Mouse (Mus musculus) forebrain, embryonic 16.5 days (tissue): ENCODE measurements at regions not wholly inside any gene's neighbourhood (a gene's known extent, or its start where the extent isn't known, plus 50 kb on each side); places are given as distances from the start of the nearest gene placed in this dataset.
A peak's percentile ranks its signal among the peaks of the same experiment; 100 is the strongest.

Experiments
- ATAC-seq: fragments of 200-750 bp; cut with Nextera tagmentation; 2 replicates; pipeline ENCODE4 v1.8.0; 2017; ENCODE audit warnings: mild to moderate bottlenecking, moderate library complexity
- H3K27ac ChIP-seq: fragments of 300-500 bp; sonication (generic); 2 replicates; pipeline ENCODE4 v1.5.1; 2014; ENCODE audit warnings: low read length, control low read depth
- H3K27me3 ChIP-seq: fragments of 300-500 bp; sonication (generic); replicated peaks from 2 replicates; pipeline ENCODE4 v1.6.1; 2014; ENCODE audit warnings: low read length; ENCODE audit not compliant: control insufficient read depth, insufficient read depth
- H3K36me3 ChIP-seq: fragments of 300-500 bp; sonication (generic); 2 replicates; pipeline ENCODE4 v1.6.1; 2014; ENCODE audit not compliant: control insufficient read depth, insufficient read depth
- H3K4me1 ChIP-seq: fragments of 300-500 bp; sonication (generic); replicated peaks from 2 replicates; pipeline ENCODE4 v1.6.1; 2014; ENCODE audit warnings: low read length; ENCODE audit not compliant: control insufficient read depth, insufficient read depth
- H3K4me2 ChIP-seq: fragments of 300-500 bp; sonication (generic); 2 replicates; pipeline ENCODE4 v1.6.1; 2014; ENCODE audit warnings: mild to moderate bottlenecking, low read length, control low read depth
- H3K4me3 ChIP-seq: fragments of 300-500 bp; sonication (generic); replicated peaks from 2 replicates; pipeline ENCODE4 v1.5.1; 2014; ENCODE audit warnings: mild to moderate bottlenecking, low read length, control low read depth
- H3K9ac ChIP-seq: fragments of 300-500 bp; sonication (generic); replicated peaks from 2 replicates; pipeline ENCODE4 v1.6.1; 2014; ENCODE audit warnings: low read depth, low read length, control low read depth
- H3K9me3 ChIP-seq: fragments of 300-500 bp; sonication (generic); 2 replicates; pipeline ENCODE4 v1.6.1; 2016; ENCODE audit warnings: low read length; ENCODE audit not compliant: control insufficient read depth
- WGBS: fragments of 180-500 bp; shearing (Covaris S2); extraction: QIAGEN DNeasy Blood & Tissue Kit; methylation state at CpG from one replicate; pipeline ENCODE4 v1.1.7; 2014; 5-methylcytosine and 5-hydroxymethylcytosine counted together

DNA sequence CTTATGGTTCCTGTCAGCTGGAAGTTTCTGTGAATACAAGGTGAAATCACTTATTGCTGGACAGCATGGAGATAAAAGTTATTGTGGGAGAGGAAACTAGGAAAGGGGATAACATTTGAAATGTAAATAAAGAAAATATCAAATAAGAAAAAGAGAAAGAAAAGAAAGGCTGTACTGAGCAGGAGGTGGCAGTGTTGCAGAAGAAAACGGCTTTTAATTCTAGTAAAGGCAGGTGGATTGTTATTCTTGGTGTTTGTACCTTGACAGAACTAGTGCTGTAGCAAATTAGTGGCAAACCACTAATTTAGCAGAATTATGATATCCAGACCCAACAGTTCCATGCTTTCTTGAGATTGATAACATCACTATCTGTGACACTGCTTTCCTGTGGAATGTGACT is 52.6 kb downstream of the Gm10358 start:
- Histone ChIP-seq H3K27me3 (no peaks in the 10 kb centered on the region), H3K4me3 (no peak overlapping the region), H3K9me3 (no peaks in the 10 kb centered on the region), H3K27ac (no peak overlapping the region), H3K9ac (no peak overlapping the region), H3K36me3 (no peaks in the 10 kb centered on the region), H3K4me2 (no peak overlapping the region), H3K4me1 (no peaks in the 10 kb centered on the region)
- ATAC-seq = no peak
- WGBS = 60% methylated on average over 1 of the region's 1 CpGs

GRCm38 (mm10) chr8:75350141-75350540 is 56.2 kb downstream of the Gm10358 start:
- 73% methylated on average over 1 of the region's 1 CpGs for WGBS
- H3K36me3 ChIP-seq = no peaks in the 10 kb centered on the region
- H3K4me2 ChIP-seq = no peak overlapping the region
- no peaks in the 10 kb centered on the region for H3K9me3 ChIP-seq
- H3K4me3 ChIP-seq = no peak overlapping the region
- H3K9ac ChIP-seq = no peak overlapping the region
- no peaks in the 10 kb centered on the region for H3K4me1 ChIP-seq
- H3K27ac ChIP-seq = no peak overlapping the region
- no peaks in the 10 kb centered on the region for H3K27me3 ChIP-seq
- no peak for ATAC-seq

DNA sequence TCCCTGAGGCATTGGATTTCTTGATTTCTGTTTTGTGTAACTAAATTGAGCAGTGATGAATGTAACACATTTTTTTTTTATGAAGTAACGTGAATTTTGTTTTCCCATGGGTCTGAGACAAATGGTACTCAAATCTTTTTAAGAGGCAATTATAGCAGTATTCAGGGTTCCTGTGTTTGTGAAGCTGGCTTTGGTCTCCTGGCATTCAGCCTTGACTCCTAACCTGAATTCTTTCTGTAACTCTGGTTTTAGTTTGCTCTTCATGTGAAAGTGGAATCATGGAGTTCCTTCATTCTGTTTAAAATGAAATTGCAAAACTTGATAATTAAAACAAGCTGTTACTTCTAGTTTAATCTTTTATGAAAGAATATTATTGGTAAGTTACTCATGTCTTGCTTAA is 58.3 kb downstream of the Gm10358 start:
- no peaks in the 10 kb centered on the region for H3K4me1 ChIP-seq
- 54% methylated on average over 1 of the region's 1 CpGs for whole genome bisulfite sequencing
- ATAC-seq = no peak
- no peak overlapping the region for H3K4me3 ChIP-seq
- no peak overlapping the region for H3K4me2 ChIP-seq
- no peak overlapping the region for H3K27ac ChIP-seq
- H3K36me3 ChIP-seq = no peaks in the 10 kb centered on the region
- H3K9me3 ChIP-seq = no peaks in the 10 kb centered on the region
- no peaks in the 10 kb centered on the region for H3K27me3 ChIP-seq
- no peak overlapping the region for H3K9ac ChIP-seq

DNA sequence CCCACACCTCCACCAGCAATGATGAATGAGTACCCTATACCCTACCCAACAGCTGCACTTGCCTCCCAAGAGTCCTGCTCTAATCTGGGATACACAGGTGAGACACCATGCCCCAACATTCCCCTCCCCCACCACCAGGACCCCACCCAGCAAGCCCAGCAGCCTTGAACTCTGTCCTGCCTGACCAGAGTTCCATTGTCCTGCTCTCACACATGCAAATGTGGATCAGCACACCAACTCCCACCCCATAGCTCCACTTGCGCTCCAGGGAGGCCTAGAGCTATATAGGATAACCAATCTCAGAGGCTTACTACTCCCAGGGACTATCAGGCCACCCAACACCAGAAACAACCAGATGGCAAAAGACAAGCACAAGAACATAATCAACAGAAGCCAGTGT is 85.8 kb downstream of the Gm10358 start:
- WGBS = 89% methylated on average over 1 of the region's 1 CpGs
- Histone ChIP-seq H3K27ac (no peak overlapping the region), H3K4me2 (no peak overlapping the region), H3K27me3 (no peaks in the 10 kb centered on the region), H3K9me3 (no peaks in the 10 kb centered on the region), H3K36me3 (no peaks in the 10 kb centered on the region), H3K4me3 (no peak overlapping the region), H3K4me1 (no peaks in the 10 kb centered on the region), H3K9ac (no peak overlapping the region)
- no peak for ATAC-seq

GRCm38 (mm10) chr8:75318526-75318925 is 87.9 kb downstream of the Gm10358 start:
- no peak overlapping the region for H3K9ac ChIP-seq
- WGBS = 35% methylated on average over 4 of the region's 4 CpGs
- H3K9me3 ChIP-seq = no peaks in the 10 kb centered on the region
- H3K4me1 ChIP-seq = no peaks in the 10 kb centered on the region
- H3K36me3 ChIP-seq = no peaks in the 10 kb centered on the region
- H3K27me3 ChIP-seq = no peaks in the 10 kb centered on the region
- no peak overlapping the region for H3K4me2 ChIP-seq
- ATAC-seq = no peak
- no peak overlapping the region for H3K27ac ChIP-seq
- no peak overlapping the region for H3K4me3 ChIP-seq

- Histone ChIP-seq H3K27ac (no peak overlapping the region), H3K4me3 (no peak overlapping the region), H3K9me3 (no peaks in the 10 kb centered on the region), H3K27me3 (no peaks in the 10 kb centered on the region), H3K4me1 (no peaks in the 10 kb centered on the region), H3K4me2 (no peak overlapping the region), H3K36me3 (no peaks in the 10 kb centered on the region), H3K9ac (no peak overlapping the region)
- ATAC-seq = peak; percentile 90
- 10% methylated on average over 3 of the region's 3 CpGs for WGBS
Observed at GRCm38 (mm10) chr8:75315886-75316285, 90.5 kb downstream of the Gm10358 start.

DNA sequence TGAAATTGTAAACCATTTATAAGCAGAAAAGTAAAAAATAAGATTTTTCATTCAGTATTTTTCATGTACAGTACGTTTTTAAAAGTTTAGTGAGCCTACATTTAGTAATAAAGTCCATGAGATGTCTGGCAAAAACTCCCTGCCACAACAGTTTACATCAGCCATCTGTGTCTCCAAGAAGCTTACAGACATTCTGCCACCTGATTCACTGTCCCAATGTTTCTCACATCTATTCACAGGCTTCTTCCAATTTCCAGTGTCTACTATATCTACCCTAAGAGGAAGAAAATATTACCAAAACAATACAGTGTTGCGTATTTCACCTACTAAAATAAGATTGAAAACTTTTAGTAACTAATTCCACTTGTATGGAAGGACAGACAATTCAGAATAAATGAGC is 95.7 kb downstream of the Rasd2 start:
- Histone ChIP-seq H3K4me3 (no peak overlapping the region), H3K4me1 (no peaks in the 10 kb centered on the region), H3K9ac (no peak overlapping the region), H3K36me3 (no peaks in the 10 kb centered on the region), H3K4me2 (no peak overlapping the region), H3K27me3 (no peaks in the 10 kb centered on the region), H3K27ac (no peak overlapping the region), H3K9me3 (no peaks in the 10 kb centered on the region)
- ATAC-seq = no peak
- 78% methylated on average over 2 of the region's 2 CpGs for WGBS

DNA sequence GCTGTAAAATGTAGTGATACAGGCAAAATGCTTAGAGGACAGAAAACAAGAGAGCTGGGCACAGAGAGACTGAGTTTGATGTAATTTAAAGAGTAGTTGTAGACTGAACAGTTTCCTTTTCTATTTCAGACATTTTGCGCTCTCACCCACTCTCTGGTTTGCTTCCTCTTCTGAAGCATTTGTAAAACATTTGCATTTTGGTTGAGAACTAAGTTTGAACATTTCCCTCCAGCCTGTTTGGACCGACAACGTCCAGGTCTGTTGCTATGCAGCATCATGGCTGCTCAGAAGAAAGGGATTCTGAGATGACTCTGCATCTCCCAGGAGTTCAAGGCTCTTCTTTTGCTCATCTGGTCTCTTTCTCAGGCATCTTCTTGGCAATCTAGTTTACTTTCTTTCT is 78.2 kb downstream of the Rasd2 start:
- Histone ChIP-seq H3K4me2 (no peak overlapping the region), H3K9ac (no peak overlapping the region), H3K27me3 (no peaks in the 10 kb centered on the region), H3K9me3 (no peaks in the 10 kb centered on the region), H3K4me3 (no peak overlapping the region), H3K36me3 (no peaks in the 10 kb centered on the region), H3K27ac (no peak overlapping the region), H3K4me1 (no peaks in the 10 kb centered on the region)
- 82% methylated on average over 3 of the region's 3 CpGs for WGBS
- no peak for ATAC-seq

- H3K9me3 ChIP-seq = no peaks in the 10 kb centered on the region
- ATAC-seq = no peak
- H3K9ac ChIP-seq = no peak overlapping the region
- no peak overlapping the region for H3K4me3 ChIP-seq
- H3K36me3 ChIP-seq = no peaks in the 10 kb centered on the region
- no peak overlapping the region for H3K27ac ChIP-seq
- 80% methylated on average over 8 of the region's 8 CpGs for WGBS
- H3K27me3 ChIP-seq = no peaks in the 10 kb centered on the region
- H3K4me2 ChIP-seq = no peak overlapping the region
- H3K4me1 ChIP-seq = no peaks in the 10 kb centered on the region
Observed at GRCm38 (mm10) chr8:75289933-75290332, 76.2 kb downstream of the Rasd2 start.
